Mouse (Mus musculus) lung, postnatal 0 days (tissue): Measurements from ENCODE around the gene Ppp4r2.

Experiments
- CTCF ChIP-seq: IDR thresholded peaks from 2 replicates; pipeline ENCODE4 v1.5.1; 2016; ENCODE audit warnings: antibody characterized with exemption, mild to moderate bottlenecking
- EP300 ChIP-seq: IDR thresholded peaks from 2 replicates; pipeline ENCODE4 v1.6.1; 2016; ENCODE audit warnings: antibody characterized with exemption, mild to moderate bottlenecking, control low read depth

GRCm38 (mm10) chr6:100848682-100849375 lies 15.4 kb downstream of the Ppp4r2 start:
- TF ChIP-seq CTCF (no peak), EP300 (no peak)
